Mouse (Mus musculus): ENCODE measurements around the gene Il4ra. TPM values are rescaled to one million over a fixed set of nuclear protein-coding genes. Genes with fewer than 3 reads are reported as not detected.

The Il4ra gene
- polyA plus RNA-seq (2014; fragmentation: Nextera tagmentation; extraction: Ambion mirVana), result 2.6 and 2.7 TPM in 2 replicates

DNA sequence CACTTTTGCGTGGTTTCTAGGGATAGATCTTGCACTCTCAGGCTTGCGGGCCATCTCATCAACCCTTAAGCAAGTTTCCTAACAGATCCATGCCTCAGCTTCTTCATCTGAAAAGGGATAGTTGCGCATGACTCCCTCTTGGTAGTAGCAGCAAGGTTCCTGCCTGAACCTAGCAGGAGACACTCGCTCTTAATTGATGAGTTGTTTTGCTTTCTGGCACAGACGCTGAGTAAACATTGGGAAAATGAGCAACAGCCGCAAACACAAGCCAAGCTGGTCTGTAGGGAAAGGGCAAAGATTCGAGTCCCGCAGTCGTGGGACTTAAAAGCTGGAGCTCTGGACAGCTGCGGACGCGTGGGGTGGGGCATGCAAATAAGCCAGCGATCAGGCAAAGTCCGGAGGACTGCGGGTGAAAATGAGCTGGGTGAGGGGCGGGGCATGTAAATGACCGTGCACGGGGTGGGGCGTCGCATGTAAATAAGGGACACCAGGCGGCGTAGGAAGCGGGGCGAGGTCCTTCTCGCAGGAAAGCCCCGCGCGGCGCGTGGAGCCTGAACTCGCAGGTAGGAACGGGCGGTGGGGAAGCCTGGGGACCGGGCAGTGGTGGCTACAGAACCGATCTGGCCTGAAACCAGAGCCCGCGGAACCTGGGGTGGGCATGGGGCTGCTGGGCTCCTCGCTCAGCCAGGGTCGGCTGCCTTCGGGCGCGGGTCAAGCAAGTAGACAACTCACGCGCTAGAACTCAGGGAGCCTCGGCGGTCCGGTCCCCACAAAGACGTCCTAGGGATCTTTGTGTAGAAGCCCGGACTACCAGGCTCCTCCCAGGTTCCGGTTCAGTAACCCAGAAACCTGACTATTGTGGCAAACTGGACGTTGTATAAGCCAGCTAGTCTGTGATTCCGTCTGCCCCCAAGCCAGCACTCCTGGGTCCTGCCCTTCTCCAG lies at the start of gene Il4ra:
Il4ra (plus strand) TSS at position 355 of the 944 bp plus-strand sequence.
- ATAC-seq (ENCODE audit: insufficient number of reproducible peaks, low FRiP score, low TSS enrichment, low read depth) (peak; percentile 87), DNase-seq (ENCODE audit: low spot score) (peak; percentile 88)
- no peaks in the 10 kb centered on the region for H3K36me3 ChIP-seq (ENCODE audit: control insufficient read depth, insufficient read depth, low read length)
- 3% methylated on average over 52 of the region's 52 CpGs for WGBS
- H3K4me3 ChIP-seq (ENCODE audit: low read depth, low read length), result peak within 1 kb of the TSS; percentile 41
- H3K4me1 ChIP-seq (ENCODE audit: control insufficient read depth, insufficient read depth, low read length), result peaks cover 4% of the 10 kb centered on the region; the same call in 1 of the 2 replicates
- H3K27ac ChIP-seq (replicated peaks; ENCODE audit: low read depth, low read length), result no peak within 1 kb of the TSS
- H3K27me3 ChIP-seq (ENCODE audit: control insufficient read depth, insufficient read depth, low read length), result peaks cover 10% of the 10 kb centered on the region
- H3K9me3 ChIP-seq (ENCODE audit: control insufficient read depth, low read length), result no peaks in the 10 kb centered on the region
- H3K4me2 ChIP-seq (ENCODE audit: low read depth, severe bottlenecking), result peak within 1 kb of the TSS; percentile 76
- peak within 1 kb of the TSS; percentile 22 for H3K9ac ChIP-seq (ENCODE audit: low read length)

DNA sequence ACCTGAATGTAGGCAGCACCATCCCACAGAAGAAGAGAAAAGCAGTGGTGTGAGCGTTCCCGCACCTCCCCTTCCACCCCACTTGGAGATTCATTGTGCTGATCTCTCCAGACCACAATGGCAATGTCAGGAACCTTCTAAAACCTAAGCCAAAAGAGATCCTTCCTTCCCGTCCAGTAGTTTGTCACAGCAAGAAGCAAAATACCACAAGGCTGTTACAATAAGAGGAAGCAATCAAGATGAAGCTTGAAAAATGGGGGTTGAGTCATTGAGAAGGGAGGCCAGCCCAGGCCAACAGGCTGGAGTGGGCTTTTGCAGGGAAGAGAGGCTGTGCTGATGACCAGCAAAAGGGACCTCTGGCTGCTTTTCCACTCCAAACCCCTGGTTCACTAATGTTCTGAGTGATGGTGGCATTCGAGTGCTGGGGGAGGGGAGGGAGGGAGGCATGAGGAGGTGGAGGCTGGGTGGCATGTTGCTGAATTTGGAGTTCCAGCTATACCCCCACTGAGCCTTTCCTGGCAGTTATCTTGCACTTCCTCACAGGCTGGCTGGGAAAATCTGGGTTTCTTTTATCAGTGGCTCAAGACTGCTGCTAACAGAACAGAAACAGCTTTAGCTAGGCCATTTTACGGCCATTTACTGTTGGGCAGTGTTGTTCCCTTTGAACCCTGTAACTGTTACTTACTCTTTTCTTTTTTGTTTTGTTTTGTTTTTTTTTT lies 48.4 kb upstream of the Il4ra start:
- H3K36me3 ChIP-seq (ENCODE audit: control insufficient read depth, insufficient read depth, low read length), result no peaks in the 10 kb centered on the region; the same call in 1 of the 2 replicates
- H3K27me3 ChIP-seq (ENCODE audit: control insufficient read depth, insufficient read depth, low read length), result no peaks in the 10 kb centered on the region
- 84% methylated on average over 5 of the region's 5 CpGs for WGBS
- H3K4me1 ChIP-seq (ENCODE audit: control insufficient read depth, insufficient read depth, low read length), result no peaks in the 10 kb centered on the region
- DNase-seq (ENCODE audit: low spot score), result no peak
- H3K4me3 ChIP-seq (ENCODE audit: low read depth, low read length), result no peak overlapping the region
- H3K4me2 ChIP-seq (ENCODE audit: low read depth, severe bottlenecking), result no peak overlapping the region
- no peak overlapping the region for H3K27ac ChIP-seq (replicated peaks; ENCODE audit: low read depth, low read length)
- no peaks in the 10 kb centered on the region for H3K9me3 ChIP-seq (ENCODE audit: control insufficient read depth, low read length)
- no peak overlapping the region for H3K9ac ChIP-seq (ENCODE audit: low read length)
- no peak for ATAC-seq (ENCODE audit: insufficient number of reproducible peaks, low FRiP score, low TSS enrichment, low read depth)

DNA sequence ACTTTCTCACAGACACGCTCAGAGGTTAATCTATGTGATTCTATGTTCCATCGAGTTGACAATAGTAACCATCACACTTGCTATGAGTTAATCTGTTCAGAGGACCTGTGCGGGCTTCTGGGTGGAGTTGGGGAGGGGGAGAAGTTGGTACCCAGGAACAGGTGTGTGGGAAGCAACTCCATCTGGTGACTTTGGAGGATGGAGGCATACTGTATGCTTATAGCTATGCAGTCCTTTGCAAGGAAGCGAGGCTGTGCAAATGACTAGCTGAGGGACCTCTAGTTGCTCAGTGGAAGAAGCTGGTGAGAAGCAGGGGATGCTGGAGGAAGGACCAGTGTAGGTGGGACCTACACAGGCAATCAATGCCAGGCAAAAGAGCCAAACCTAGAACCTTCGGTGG lies 47.3 kb upstream of the Il4ra start:
- ATAC-seq (ENCODE audit: insufficient number of reproducible peaks, low FRiP score, low TSS enrichment, low read depth) (no peak), DNase-seq (ENCODE audit: low spot score) (no peak)
- H3K9ac ChIP-seq (ENCODE audit: low read length), result no peak overlapping the region
- no peaks in the 10 kb centered on the region for H3K9me3 ChIP-seq (ENCODE audit: control insufficient read depth, low read length)
- no peak overlapping the region for H3K4me3 ChIP-seq (ENCODE audit: low read depth, low read length)
- H3K27me3 ChIP-seq (ENCODE audit: control insufficient read depth, insufficient read depth, low read length), result no peaks in the 10 kb centered on the region
- no peaks in the 10 kb centered on the region for H3K4me1 ChIP-seq (ENCODE audit: control insufficient read depth, insufficient read depth, low read length)
- H3K27ac ChIP-seq (replicated peaks; ENCODE audit: low read depth, low read length), result no peak overlapping the region
- no peaks in the 10 kb centered on the region; the same call in 1 of the 2 replicates for H3K36me3 ChIP-seq (ENCODE audit: control insufficient read depth, insufficient read depth, low read length)
- 92% methylated on average over 5 of the region's 5 CpGs for WGBS
- H3K4me2 ChIP-seq (ENCODE audit: low read depth, severe bottlenecking), result no peak overlapping the region

DNA sequence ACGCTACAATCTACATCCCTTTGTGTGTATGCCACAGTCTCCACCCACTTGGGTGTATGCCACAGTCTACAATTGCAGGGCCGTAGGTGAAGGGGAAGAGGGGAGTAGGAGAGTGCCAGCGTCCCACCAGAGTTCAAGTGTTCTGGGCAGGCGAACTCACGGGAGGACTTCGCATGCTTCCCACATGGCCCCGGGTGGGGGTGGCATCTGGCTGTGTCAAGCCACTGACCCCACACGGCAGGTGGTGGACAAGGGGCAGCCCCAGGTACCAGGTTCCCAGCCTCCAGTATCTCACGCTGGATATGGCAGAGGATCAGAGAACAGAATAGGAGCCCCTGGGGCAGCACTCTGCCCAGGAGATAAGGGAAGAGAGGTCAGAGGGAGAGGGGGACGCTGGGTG lies 46.4 kb upstream of the Il4ra start:
- no peak overlapping the region for H3K9ac ChIP-seq (ENCODE audit: low read length)
- no peaks in the 10 kb centered on the region for H3K4me1 ChIP-seq (ENCODE audit: control insufficient read depth, insufficient read depth, low read length)
- H3K36me3 ChIP-seq (ENCODE audit: control insufficient read depth, insufficient read depth, low read length), result no peaks in the 10 kb centered on the region; the same call in 1 of the 2 replicates
- H3K4me2 ChIP-seq (ENCODE audit: low read depth, severe bottlenecking), result no peak overlapping the region
- DNase-seq (ENCODE audit: low spot score) (no peak), ATAC-seq (ENCODE audit: insufficient number of reproducible peaks, low FRiP score, low TSS enrichment, low read depth) (no peak)
- H3K27ac ChIP-seq (replicated peaks; ENCODE audit: low read depth, low read length), result no peak overlapping the region
- H3K9me3 ChIP-seq (ENCODE audit: control insufficient read depth, low read length), result no peaks in the 10 kb centered on the region
- no peak overlapping the region for H3K4me3 ChIP-seq (ENCODE audit: low read depth, low read length)
- no peaks in the 10 kb centered on the region for H3K27me3 ChIP-seq (ENCODE audit: control insufficient read depth, insufficient read depth, low read length)
- WGBS, result 84% methylated on average over 10 of the region's 10 CpGs

DNA sequence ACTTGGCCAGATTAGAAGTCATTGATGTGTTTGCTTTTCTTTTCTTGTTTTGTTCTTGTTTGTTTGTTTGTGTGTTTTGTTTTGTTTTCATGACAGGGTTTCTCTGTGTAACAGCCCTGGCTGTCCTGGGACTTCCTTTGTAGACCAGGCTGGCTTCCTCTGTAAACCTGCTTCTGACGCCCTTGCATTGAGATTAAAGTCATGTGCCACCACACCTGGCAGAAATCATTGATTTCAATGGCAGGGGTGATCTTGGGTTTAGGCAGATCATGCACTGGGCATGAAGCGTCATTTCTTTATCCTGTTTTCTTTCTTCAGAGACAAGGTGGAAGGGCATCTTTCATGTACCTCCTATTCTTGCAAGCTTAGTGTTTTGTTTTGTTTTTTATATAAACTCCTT lies 44.6 kb upstream of the Il4ra start:
- Histone ChIP-seq H3K9ac (ENCODE audit: low read length) (no peak overlapping the region), H3K4me3 (ENCODE audit: low read depth, low read length) (no peak overlapping the region), H3K27ac (replicated peaks; ENCODE audit: low read depth, low read length) (no peak overlapping the region), H3K4me1 (ENCODE audit: control insufficient read depth, insufficient read depth, low read length) (no peaks in the 10 kb centered on the region), H3K27me3 (ENCODE audit: control insufficient read depth, insufficient read depth, low read length) (no peaks in the 10 kb centered on the region), H3K36me3 (ENCODE audit: control insufficient read depth, insufficient read depth, low read length) (no peaks in the 10 kb centered on the region; the same call in 1 of the 2 replicates), H3K4me2 (ENCODE audit: low read depth, severe bottlenecking) (no peak overlapping the region), H3K9me3 (ENCODE audit: control insufficient read depth, low read length) (no peaks in the 10 kb centered on the region)
- DNase-seq (ENCODE audit: low spot score) (no peak), ATAC-seq (ENCODE audit: insufficient number of reproducible peaks, low FRiP score, low TSS enrichment, low read depth) (no peak)
- 83% methylated on average over 2 of the region's 2 CpGs for WGBS

DNA sequence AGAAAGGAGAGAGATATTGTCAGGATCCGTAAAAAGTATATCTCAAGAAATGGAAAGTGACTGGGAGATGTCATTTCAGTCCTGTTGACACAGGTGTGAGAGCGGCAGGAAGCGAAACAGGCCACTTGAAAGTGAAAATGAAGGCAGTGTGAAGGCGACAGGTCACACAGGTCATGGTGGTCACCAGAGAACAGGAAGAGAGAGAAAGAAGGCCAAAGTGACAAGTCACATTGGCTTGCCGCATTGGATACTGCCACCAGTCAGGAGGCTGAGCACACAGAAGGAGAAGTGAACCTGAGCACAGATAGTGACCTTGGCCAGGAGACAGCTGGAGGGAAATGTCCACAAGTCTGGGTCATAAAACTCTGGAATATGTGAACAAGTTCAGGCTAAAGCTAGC lies 40.5 kb upstream of the Il4ra start:
- Histone ChIP-seq H3K36me3 (ENCODE audit: control insufficient read depth, insufficient read depth, low read length) (no peaks in the 10 kb centered on the region), H3K9ac (ENCODE audit: low read length) (no peak overlapping the region), H3K27ac (replicated peaks; ENCODE audit: low read depth, low read length) (no peak overlapping the region), H3K4me2 (ENCODE audit: low read depth, severe bottlenecking) (no peak overlapping the region), H3K27me3 (ENCODE audit: control insufficient read depth, insufficient read depth, low read length) (no peaks in the 10 kb centered on the region), H3K9me3 (ENCODE audit: control insufficient read depth, low read length) (no peaks in the 10 kb centered on the region), H3K4me1 (ENCODE audit: control insufficient read depth, insufficient read depth, low read length) (no peaks in the 10 kb centered on the region), H3K4me3 (ENCODE audit: low read depth, low read length) (no peak overlapping the region)
- DNase-seq (ENCODE audit: low spot score) (no peak), ATAC-seq (ENCODE audit: insufficient number of reproducible peaks, low FRiP score, low TSS enrichment, low read depth) (no peak)
- 87% methylated on average over 5 of the region's 5 CpGs for WGBS

DNA sequence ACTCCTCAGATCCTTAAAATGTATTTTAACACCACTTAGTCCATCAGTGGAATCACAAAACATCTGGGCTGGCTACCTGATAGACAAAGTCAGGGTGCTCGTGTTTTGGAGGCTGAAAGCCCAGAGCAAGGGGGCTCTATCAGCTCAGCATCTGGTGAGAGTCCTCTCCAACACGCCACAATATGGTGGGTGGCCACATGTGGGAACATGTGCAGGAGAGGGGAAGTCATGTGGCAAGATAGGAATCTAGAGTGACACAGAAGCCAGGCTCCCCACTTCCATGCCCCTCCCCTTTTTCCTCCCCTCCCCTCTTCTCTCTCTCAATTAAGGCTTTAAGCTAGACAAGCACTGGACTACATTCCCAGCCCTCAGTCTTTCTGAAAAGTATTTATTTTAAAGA lies 40.1 kb upstream of the Il4ra start:
- WGBS, result 65% methylated on average over 2 of the region's 2 CpGs
- Histone ChIP-seq H3K9ac (ENCODE audit: low read length) (no peak overlapping the region), H3K27me3 (ENCODE audit: control insufficient read depth, insufficient read depth, low read length) (no peaks in the 10 kb centered on the region), H3K4me2 (ENCODE audit: low read depth, severe bottlenecking) (no peak overlapping the region), H3K4me1 (ENCODE audit: control insufficient read depth, insufficient read depth, low read length) (no peaks in the 10 kb centered on the region), H3K36me3 (ENCODE audit: control insufficient read depth, insufficient read depth, low read length) (no peaks in the 10 kb centered on the region), H3K27ac (replicated peaks; ENCODE audit: low read depth, low read length) (no peak overlapping the region), H3K9me3 (ENCODE audit: control insufficient read depth, low read length) (no peaks in the 10 kb centered on the region), H3K4me3 (ENCODE audit: low read depth, low read length) (no peak overlapping the region)
- no peak for ATAC-seq (ENCODE audit: insufficient number of reproducible peaks, low FRiP score, low TSS enrichment, low read depth)
- no peak for DNase-seq (ENCODE audit: low spot score)

DNA sequence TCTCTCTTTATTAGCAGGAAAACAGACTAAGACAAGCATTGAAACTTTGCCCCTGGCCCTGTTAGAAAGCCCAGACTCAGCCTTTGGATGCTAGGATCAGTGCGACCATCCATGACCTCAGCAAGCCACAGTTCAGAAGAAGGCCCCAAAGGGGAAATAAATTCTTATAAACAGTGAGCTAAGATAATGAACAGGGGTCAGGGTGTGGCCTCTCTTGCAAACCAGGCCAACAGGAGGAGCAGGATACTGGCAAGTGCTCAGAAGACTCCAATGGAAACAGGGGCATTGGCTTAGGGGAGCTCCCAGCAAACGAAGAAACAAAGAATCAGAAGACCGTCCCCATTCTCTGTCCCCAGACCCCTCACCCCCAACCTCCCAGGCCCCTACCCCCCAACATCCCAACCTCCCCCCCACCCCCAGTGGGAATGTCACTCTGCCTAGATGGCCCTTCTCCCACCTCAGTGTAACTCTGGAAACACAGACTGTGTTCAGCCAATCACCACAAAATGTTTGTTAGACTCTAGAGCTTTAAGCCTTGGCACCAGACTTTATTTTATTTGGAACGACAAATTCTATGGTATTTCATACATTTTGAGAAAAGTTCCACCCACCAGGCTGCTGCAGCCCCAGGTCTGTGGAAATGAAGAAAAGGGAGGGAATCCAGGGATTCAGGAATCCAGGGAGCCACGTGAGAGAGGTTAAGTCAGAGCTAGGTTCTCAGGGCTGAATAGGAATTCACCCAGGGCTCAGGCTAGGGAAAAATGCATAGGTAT lies 36.7 kb upstream of the Il4ra start:
- ATAC-seq (ENCODE audit: insufficient number of reproducible peaks, low FRiP score, low TSS enrichment, low read depth), result no peak
- no peak for DNase-seq (ENCODE audit: low spot score)
- H3K27ac ChIP-seq (replicated peaks; ENCODE audit: low read depth, low read length), result no peak overlapping the region

More for the DNA sequence above, 36.7 kb upstream of the Il4ra start:
- H3K4me3 ChIP-seq (ENCODE audit: low read depth, low read length), result no peak overlapping the region
- no peak overlapping the region for H3K4me2 ChIP-seq (ENCODE audit: low read depth, severe bottlenecking)
- H3K9me3 ChIP-seq (ENCODE audit: control insufficient read depth, low read length), result no peaks in the 10 kb centered on the region
- no peaks in the 10 kb centered on the region for H3K27me3 ChIP-seq (ENCODE audit: control insufficient read depth, insufficient read depth, low read length)
- no peak overlapping the region for H3K9ac ChIP-seq (ENCODE audit: low read length)
- WGBS, result 82% methylated on average over 5 of the region's 5 CpGs
- H3K4me1 ChIP-seq (ENCODE audit: control insufficient read depth, insufficient read depth, low read length), result no peaks in the 10 kb centered on the region
- H3K36me3 ChIP-seq (ENCODE audit: control insufficient read depth, insufficient read depth, low read length), result no peaks in the 10 kb centered on the region

Measured in limb, embryonic 11.5 days (tissue).